Mouse (Mus musculus) cerebellum, adult 9-10 months (tissue): ENCODE results near the gene Gpr142.
A peak's percentile ranks its signal among the peaks of the same experiment; 100 is the strongest.

Experiments
- DNase-seq: peaks from one replicate; pipeline ENCODE4 v3.0.0; 2022

The Gpr142 gene

GRCm38 (mm10) chr11:114798624-114799023 lies at the start of gene Gpr142:
Gene Gpr142 (plus strand): TSS chr11:114798924.
- DNase-seq, result peak; percentile 24

GRCm38 (mm10) chr11:114764820-114765818 lies 33.6 kb upstream of the Gpr142 start, which contains the start of gene Kif19a:
Gene Kif19a (plus strand): TSS chr11:114765388.
- DNase-seq, result no peak

- no peak for DNase-seq
Observed at GRCm38 (mm10) chr11:114769911-114770310, 28.8 kb upstream of the Gpr142 start.

- no peak for DNase-seq
Observed at GRCm38 (mm10) chr11:114771896-114772295, 26.8 kb upstream of the Gpr142 start.

GRCm38 (mm10) chr11:114780076-114780475 lies 18.6 kb upstream of the Gpr142 start:
- DNase-seq, result no peak

GRCm38 (mm10) chr11:114785892-114786291 lies 12.8 kb upstream of the Gpr142 start:
- DNase-seq, result peak; percentile 50

GRCm38 (mm10) chr11:114786326-114786725 lies 12.4 kb upstream of the Gpr142 start:
- no peak for DNase-seq

- DNase-seq, result peak; percentile 47
Observed at GRCm38 (mm10) chr11:114787611-114788010, 11.1 kb upstream of the Gpr142 start.

- DNase-seq, result peak; percentile 86
Observed at GRCm38 (mm10) chr11:114789061-114789714, 9.5 kb upstream of the Gpr142 start.

- DNase-seq, result no peak
Observed at GRCm38 (mm10) chr11:114789716-114790115, 9.0 kb upstream of the Gpr142 start.

GRCm38 (mm10) chr11:114790171-114790570 lies 8.6 kb upstream of the Gpr142 start:
- peak; percentile 57 for DNase-seq

GRCm38 (mm10) chr11:114790841-114791240 lies 7.9 kb upstream of the Gpr142 start:
- peak; percentile 55 for DNase-seq

GRCm38 (mm10) chr11:114791351-114791889 lies 7.3 kb upstream of the Gpr142 start:
- DNase-seq, result peak; percentile 67

- DNase-seq, result peak; percentile 79
Observed at GRCm38 (mm10) chr11:114791891-114792411, 6.8 kb upstream of the Gpr142 start.

- DNase-seq, result peak; percentile 57
Observed at GRCm38 (mm10) chr11:114792931-114793494, 5.7 kb upstream of the Gpr142 start.

- peak; percentile 68 for DNase-seq
Observed at GRCm38 (mm10) chr11:114793868-114794545, 4.7 kb upstream of the Gpr142 start.

GRCm38 (mm10) chr11:114794691-114795090 lies 4.0 kb upstream of the Gpr142 start:
- no peak for DNase-seq

- DNase-seq, result peak; percentile 97
Observed at GRCm38 (mm10) chr11:114795231-114795746, 3.4 kb upstream of the Gpr142 start.

- DNase-seq, result peak; percentile 79
Observed at GRCm38 (mm10) chr11:114795848-114796322, 2.8 kb upstream of the Gpr142 start, which contains the start of gene Btbd17. Gene Btbd17 (minus strand): TSS chr11:114795945.

- DNase-seq, result peak; percentile 51
Observed at GRCm38 (mm10) chr11:114797176-114797575, 1.5 kb upstream of the Gpr142 start.

- no peak for DNase-seq
Observed at GRCm38 (mm10) chr11:114797981-114798380, 743 bp upstream of the Gpr142 start.

- DNase-seq, result no peak
Observed at GRCm38 (mm10) chr11:114801906-114802305, 3.2 kb downstream of the Gpr142 start.
